Mouse (Mus musculus) midbrain, embryonic 13.5 days (tissue): ENCODE measurements around the gene Olfr829. TPM values are rescaled to one million over a fixed set of nuclear protein-coding genes. Genes with fewer than 3 reads are reported as not detected.
"Not testable (repeated sequence)": the region's sequence is repeated elsewhere in the genome, so short reads cannot be mapped to it uniquely, and the experiment has no call there.

ENCODE experiments used
- ATAC-seq: fragments of 200-750 bp; cut with Nextera tagmentation; 2 replicates; pipeline ENCODE4 v1.8.0; 2017; ENCODE audit warnings: mild to moderate bottlenecking, moderate TSS enrichment, moderate library complexity
- H3K27ac ChIP-seq: fragments of 300-500 bp; sonication (generic); 2 replicates; pipeline ENCODE4 v1.5.1; 2015; ENCODE audit warnings: inconsistent platforms, mild to moderate bottlenecking, moderate library complexity
- H3K27me3 ChIP-seq: fragments of 300-500 bp; sonication (generic); 2 replicates; pipeline ENCODE4 v1.6.1; 2015; ENCODE audit warnings: mild to moderate bottlenecking, inconsistent platforms
- H3K36me3 ChIP-seq: fragments of 300-500 bp; sonication (generic); 2 replicates; pipeline ENCODE4 v1.6.1; 2015; ENCODE audit warnings: mild to moderate bottlenecking, inconsistent platforms
- H3K4me1 ChIP-seq: fragments of 300-500 bp; sonication (generic); replicated peaks from 2 replicates; pipeline ENCODE4 v1.6.1; 2015; ENCODE audit warnings: inconsistent platforms
- H3K4me2 ChIP-seq: fragments of 300-500 bp; sonication (generic); replicated peaks from 2 replicates; pipeline ENCODE4 v1.6.1; 2015; ENCODE audit warnings: moderate library complexity, mild to moderate bottlenecking, inconsistent platforms
- H3K4me3 ChIP-seq: fragments of 300-500 bp; sonication (generic); replicated peaks from 2 replicates; pipeline ENCODE4 v1.5.1; 2015; ENCODE audit warnings: mild to moderate bottlenecking, inconsistent platforms
- H3K9ac ChIP-seq: fragments of 300-500 bp; sonication (generic); replicated peaks from 2 replicates; pipeline ENCODE4 v1.6.1; 2015; ENCODE audit warnings: mild to moderate bottlenecking, inconsistent platforms
- H3K9me3 ChIP-seq: fragments of 300-500 bp; sonication (generic); 2 replicates; pipeline ENCODE4 v1.6.1; 2016; ENCODE audit warnings: mild to moderate bottlenecking, inconsistent platforms
- WGBS: fragments of 180-500 bp; shearing (Covaris S2); methylation state at CpG from one replicate; pipeline ENCODE4 v1.1.7; 2015; 5-methylcytosine and 5-hydroxymethylcytosine counted together
- polyA plus RNA-seq: library from polyadenylated mRNA; unstranded; fragments of >200 nt; fragmentation: Nextera tagmentation; extraction: Ambion mirVana; gene quantifications from 2 replicates; pipeline ENCODE4 v1.2.1, GENCODE M21; 2015

The Olfr829 gene
- not detected in 2 replicates for polyA plus RNA-seq

- no peak within 1 kb of the TSS for H3K9ac ChIP-seq
- 0 out of 2 replicates have a peak, but pooled peaks cover 7% of the 10 kb centered on the region for H3K9me3 ChIP-seq
- H3K4me1 ChIP-seq, result no peaks in the 10 kb centered on the region
- 52% methylated on average over 1 of the region's 1 CpGs for WGBS
- ATAC-seq, result no peak
- no peak within 1 kb of the TSS for H3K4me3 ChIP-seq
- H3K36me3 ChIP-seq, result no peaks in the 10 kb centered on the region
- H3K27ac ChIP-seq, result no peak within 1 kb of the TSS
- H3K4me2 ChIP-seq, result no peak within 1 kb of the TSS
- H3K27me3 ChIP-seq, result no peaks in the 10 kb centered on the region
Observed at GRCm38 (mm10) chr9:18854633-18855032, at the start of gene Olfr829. TSS of gene Olfr829 (plus strand) at chr9:18854933.

- no peaks in the 10 kb centered on the region for H3K4me1 ChIP-seq
- no peak within 1 kb of the TSS for H3K27ac ChIP-seq
- H3K36me3 ChIP-seq, result no peaks in the 10 kb centered on the region
- H3K4me3 ChIP-seq, result no peak within 1 kb of the TSS
- no peak within 1 kb of the TSS for H3K9ac ChIP-seq
- no peak within 1 kb of the TSS for H3K4me2 ChIP-seq
- H3K9me3 ChIP-seq, result no peaks in the 10 kb centered on the region
- H3K27me3 ChIP-seq, result no peaks in the 10 kb centered on the region
- ATAC-seq, result no peak
Observed at GRCm38 (mm10) chr9:18819426-18819825, 35.3 kb upstream of the Olfr829 start, which contains the start of gene Olfr828. TSS of gene Olfr828 (minus strand) at chr9:18819526.

GRCm38 (mm10) chr9:18874393-18874792, 19.7 kb downstream of the Olfr829 start, which contains the start of gene Olfr830:
TSS of gene Olfr830 (plus strand) at chr9:18874693.
- Histone ChIP-seq H3K27ac (no peak within 1 kb of the TSS), H3K27me3 (no peaks in the 10 kb centered on the region), H3K9me3 (no peaks in the 10 kb centered on the region), H3K4me2 (no peak within 1 kb of the TSS), H3K4me1 (no peaks in the 10 kb centered on the region), H3K4me3 (no peak within 1 kb of the TSS), H3K9ac (no peak within 1 kb of the TSS), H3K36me3 (no peaks in the 10 kb centered on the region)
- no peak for ATAC-seq

- H3K9me3 ChIP-seq, H3K27ac ChIP-seq, H3K27me3 ChIP-seq, H3K4me3 ChIP-seq, H3K4me2 ChIP-seq, H3K36me3 ChIP-seq, H3K4me1 ChIP-seq, ATAC-seq, H3K9ac ChIP-seq: not testable (repeated sequence)
- WGBS, result 78% methylated on average over 2 of the region's 2 CpGs
Observed at GRCm38 (mm10) chr9:18907699-18908098, 53.0 kb downstream of the Olfr829 start.

Other genes starting within 250 kb of the Olfr829 start
- not detected in 2 replicates for gene Muc16, start 180.4 kb upstream of the Olfr829 start, polyA plus RNA-seq
- not detected in 2 replicates for gene Olfr24, start 90.9 kb upstream of the Olfr829 start, polyA plus RNA-seq
- not detected in 2 replicates for gene Olfr828, start 35.4 kb upstream of the Olfr829 start, polyA plus RNA-seq
- not detected in 2 replicates for gene Olfr830, start 19.8 kb downstream of the Olfr829 start, polyA plus RNA-seq
- not detected in 2 replicates for gene Olfr832, start 82.2 kb downstream of the Olfr829 start, polyA plus RNA-seq
- not detected in 2 replicates for gene Olfr834, start 133.1 kb downstream of the Olfr829 start, polyA plus RNA-seq
- gene Olfr835, start 177.8 kb downstream of the Olfr829 start, polyA plus RNA-seq, result not detected in 2 replicates